Mouse (Mus musculus) left cerebral cortex, adult 2 months (tissue): ENCODE results near the gene Hist2h2bb. TPM values are rescaled to one million over a fixed set of nuclear protein-coding genes. Genes with fewer than 3 reads are reported as not detected.
A peak's percentile ranks its signal among the peaks of the same experiment; 100 is the strongest.
"Not testable (repeated sequence)": the region's sequence is repeated elsewhere in the genome, so short reads cannot be mapped to it uniquely, and the experiment has no call there.

ENCODE experiments used
- DNase-seq, 2 experiments: peaks; one replicate each; pipeline ENCODE4 v3.0.0; 2021 to 2022; ENCODE audit warnings: low spot score in 2 of 2, mixed read lengths in 1 of 2; ENCODE audit errors: extremely low spot score in 1 of 2
- H3K27ac ChIP-seq: fragments of 200-600 bp; 2 replicates; pipeline ENCODE4 v1.8.1; 2022
- H3K4me3 ChIP-seq: fragments of 200-600 bp; 2 replicates; pipeline ENCODE4 v1.8.1; 2022
- CTCF ChIP-seq: fragments of 200-600 bp; IDR thresholded peaks from 2 replicates; pipeline ENCODE4 v1.8.1; 2022; ENCODE audit warnings: antibody characterized with exemption, mild to moderate bottlenecking, moderate library complexity
- intact Hi-C: fragments of 180-260 bp; cut with DNase I; formaldehyde crosslinking; loops from one replicate; pipeline ENCODE4 v1.15.1; 2025
- total RNA-seq, 2 experiments: library from RNA; stranded (reverse); gene quantifications; 2 replicates each; pipeline ENCODE4 v1.2.3; 2021

Gene Hist2h2bb
- total RNA-seq, 2 experiments from 2014 or later, result 136 to 154 TPM

GRCm38 (mm10) chr3:96230910-96231757 is 38.4 kb upstream of the Hist2h2bb start:
- TF ChIP-seq CTCF, result no peak
- H3K4me3 ChIP-seq, result no peak overlapping the region
- intact Hi-C loops, result no loop called here
- H3K27ac ChIP-seq, result no peak overlapping the region
- no peak for DNase-seq

GRCm38 (mm10) chr3:96231758-96232120 is 37.8 kb upstream of the Hist2h2bb start:
- no peak overlapping the region for H3K4me3 ChIP-seq
- intact Hi-C loops, result no loop called here
- no peak overlapping the region for H3K27ac ChIP-seq
- TF ChIP-seq CTCF, result no peak
- DNase-seq, result no peak

- Histone ChIP-seq H3K27ac (no peak overlapping the region), H3K4me3 (no peak overlapping the region)
- DNase-seq, result no peak
- TF ChIP-seq CTCF, result no peak; the same call in 1 of the 2 replicates
- intact Hi-C loops, result no loop called here
These were observed 34.6 kb upstream of the Hist2h2bb start for GRCm38 (mm10) chr3:96234914-96235313.

GRCm38 (mm10) chr3:96235836-96236235 is 33.7 kb upstream of the Hist2h2bb start:
- DNase-seq, result no peak
- Histone ChIP-seq H3K4me3 (no peak overlapping the region), H3K27ac (no peak overlapping the region)
- intact Hi-C loops, result loop anchor here (2.0 kb wide), 1 partner anchor 13 kb away; no protein-coding TSS in a partner anchor
- no peak for TF ChIP-seq CTCF

GRCm38 (mm10) chr3:96236834-96237334 is 32.7 kb upstream of the Hist2h2bb start:
- intact Hi-C loops, result loop anchor here (2.0 kb wide), 1 partner anchor 14 kb away; no protein-coding TSS in a partner anchor
- Histone ChIP-seq H3K27ac (no peak overlapping the region), H3K4me3 (no peak overlapping the region)
- TF ChIP-seq CTCF, result no peak
- DNase-seq, result no peak

GRCm38 (mm10) chr3:96237335-96237903 is 32.1 kb upstream of the Hist2h2bb start:
- TF ChIP-seq CTCF, result no peak
- Histone ChIP-seq H3K27ac (no peak overlapping the region), H3K4me3 (no peak overlapping the region)
- intact Hi-C loops, result loop anchor here (2.0 kb wide), 1 partner anchor 15 kb away; no protein-coding TSS in a partner anchor
- DNase-seq, result no peak

GRCm38 (mm10) chr3:96237904-96238511 is 31.5 kb upstream of the Hist2h2bb start:
- TF ChIP-seq CTCF, result no peak
- Histone ChIP-seq H3K4me3 (no peak overlapping the region), H3K27ac (no peak overlapping the region)
- intact Hi-C loops, result loop anchor here (2.0 kb wide), 1 partner anchor 15 kb away; no protein-coding TSS in a partner anchor
- DNase-seq, result no peak

- H3K4me3 ChIP-seq, result peak within 1 kb of the TSS; percentile 51
- peak in 1 of 2 experiments; percentile 38 for DNase-seq
- intact Hi-C loops, result not testable (repeated sequence)
- peak within 1 kb of the TSS; percentile 82 for H3K27ac ChIP-seq
These were observed 30.4 kb upstream of the Hist2h2bb start, which contains the start of gene Hist2h3c2 for GRCm38 (mm10) chr3:96238954-96239793. TSS of gene Hist2h3c2 (minus strand) at chr3:96239127.

GRCm38 (mm10) chr3:96239949-96240798 is 29.4 kb upstream of the Hist2h2bb start, which contains the start of gene Hist2h2aa2:
TSS of gene Hist2h2aa2 (minus strand) at chr3:96240276.
- DNase-seq, result peak; percentile 95 to 97
- peak within 1 kb of the TSS; percentile 94 for H3K27ac ChIP-seq
- intact Hi-C loops, result loop anchor here (1.0 kb wide), 1 partner anchor 23 kb away; the partner anchor contains the start of gene Hist2h4
- H3K4me3 ChIP-seq, result peak within 1 kb of the TSS; percentile 51

- no peak for DNase-seq
- intact Hi-C loops, result loop anchor here (1.0 kb wide), 1 partner anchor 23 kb away; the partner anchor contains the start of gene Hist2h4
- peak overlapping the region; percentile 94 for H3K27ac ChIP-seq
- peak overlapping the region; percentile 28 for H3K4me3 ChIP-seq
- no peak for TF ChIP-seq CTCF
These were observed 28.8 kb upstream of the Hist2h2bb start for GRCm38 (mm10) chr3:96240799-96241197.
